Comparison of ENCODE assay signal across 15 mouse cellular contexts in the genomic region with DNA sequence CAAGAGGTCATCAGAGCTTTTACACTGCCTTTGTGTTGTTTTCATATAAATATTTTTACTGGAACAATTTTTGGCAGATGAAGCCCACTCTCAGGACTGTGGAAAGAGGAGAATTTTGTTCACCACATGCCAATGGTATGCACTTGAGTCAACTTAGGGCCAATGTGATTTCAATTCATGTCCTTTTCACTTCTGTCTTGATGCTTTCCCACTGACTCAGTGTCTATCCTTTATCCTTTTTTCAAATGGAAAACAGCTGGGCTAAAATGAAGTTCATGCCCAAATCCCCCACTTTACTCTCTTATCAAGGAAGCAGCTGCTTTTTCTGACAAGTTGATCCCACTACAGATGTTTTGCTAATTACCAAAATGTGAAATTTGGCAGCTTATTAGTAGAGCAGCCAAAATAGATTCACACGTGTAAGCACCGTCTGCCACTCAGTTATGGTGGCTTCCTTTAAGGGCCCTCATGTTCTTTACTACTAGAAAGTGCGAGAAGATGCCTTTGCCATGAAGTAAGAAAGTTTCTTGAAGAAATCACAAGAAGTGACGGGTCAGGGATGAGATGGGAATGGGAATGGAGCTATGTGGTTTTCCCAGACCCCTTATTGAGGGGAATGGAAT. TPM values are rescaled to one million over a fixed set of nuclear protein-coding genes. Genes with fewer than 3 reads are reported as not detected.
DNase-seq lines count a peak whose midpoint lies in the region.
"Had no signal": no experiment of that assay in that cellular context is flagged by ENCODE, and none has a peak within 500 bp of the region (broad histone marks: within the 10 kb centered on the region; RNA-seq: fewer than 3 reads in every experiment).

No protein-coding gene starts in this region.

- peak; percentile 66 for DNase-seq in heart, adult 8-10 months (ENCODE audit: low spot score)
- DNase-seq in heart, postnatal 14 days: no peak
- peak; percentile 7 for DNase-seq in lung, postnatal 10 days
- no peak for DNase-seq in lung, postnatal 4 days
- DNase-seq in fibroblast of lung, adult 2 months (ENCODE audit: low read depth): peak; percentile 82
- DNase-seq in ovary, adult 18-20 months (ENCODE audit: low spot score): no peak
- DNase-seq in urinary bladder, postnatal 10 days (ENCODE audit: low spot score): no peak
- DNase-seq: adrenal gland, adult 2 months; B cell, adult 2 months; cerebellum, adult 9-10 months; kidney, adult 9 months; kidney, postnatal 25 days; lung, embryonic 14.5 days had no signal

- intact Hi-C loops in heart, postnatal 14 days (cut with DNase I): no loop called here

RNA-seq across cellular contexts. Expression of gene Fibin, which starts 29.8 kb away (rescaled TPM):
- 1 to 10 TPM; 3.6 to 7.7 (median 5.9) TPM for total RNA-seq in heart, adult 8-10 months (2022)
- total RNA-seq in heart, postnatal 14 days (2021): 1 to 10 TPM; 7.8 to 9.4 TPM
- total RNA-seq: common myeloid progenitor, adult 5-6 weeks; megakaryocyte-erythroid progenitor cell, adult 5-6 weeks had no signal

Comparison
In these comparisons a context has a peak if more than half of its experiments do, and no peak if none do; other contexts are left out.
1. DNase-seq: peak in heart, adult 8-10 months (single experiment), lung, postnatal 10 days (single experiment) and fibroblast of lung, adult 2 months (single experiment); none in heart, postnatal 14 days (0 of 2), lung, postnatal 4 days (0 of 2), ovary, adult 18-20 months (single experiment) and urinary bladder, postnatal 10 days (single experiment).